18 mouse cellular contexts compared by ENCODE assay signal in the genomic region with DNA sequence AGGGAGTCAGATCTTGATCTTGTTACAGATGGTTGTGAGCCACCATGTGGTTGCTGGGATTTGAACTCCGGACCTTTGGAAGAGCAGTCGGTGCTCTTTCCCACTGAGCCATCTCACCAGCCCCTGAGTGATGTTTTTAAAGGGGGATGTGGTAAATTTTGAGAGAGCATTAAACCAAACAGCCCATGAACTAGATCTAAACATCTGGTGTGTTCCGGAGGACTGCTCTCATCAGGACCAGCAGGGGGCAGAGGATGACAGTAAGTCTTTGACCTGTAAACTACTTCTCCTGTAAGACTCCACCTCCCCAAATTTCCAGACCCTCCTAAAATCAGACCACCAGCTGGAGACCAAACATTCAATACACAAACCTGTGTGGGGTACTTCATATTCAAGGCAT. TPM values are rescaled to one million over a fixed set of nuclear protein-coding genes. Genes with fewer than 3 reads are reported as not detected.
DNase-seq lines count a peak whose midpoint lies in the region; ATAC-seq and TF ChIP-seq lines count a peak whose summit lies in the region.
"Had no signal": no experiment of that assay in that cellular context is flagged by ENCODE, and none has a peak within 500 bp of the region (broad histone marks: within the 10 kb centered on the region; RNA-seq: fewer than 3 reads in every experiment).

No protein-coding gene starts in this region.

- WGBS in forebrain, postnatal 0 days: 80% methylated on average over 3 of the region's 3 CpGs
- WGBS in forebrain, embryonic 13.5 days: 86% methylated on average over 3 of the region's 3 CpGs
- 56% methylated on average over 3 of the region's 3 CpGs for WGBS in liver, embryonic 14.5 days (ENCODE audit: insufficient replicate concordance)
- WGBS in liver, embryonic 11.5 days: 76% methylated on average over 3 of the region's 3 CpGs

- no peak for TF ChIP-seq EP300 in liver, embryonic 14.5 days (IDR thresholded peaks at IDR 0.05; ENCODE audit: low read depth)

- no peaks in the 10 kb centered on the region for H3K9me3 ChIP-seq in forebrain, postnatal 0 days (ENCODE audit: low read length)
- no peaks in the 10 kb centered on the region for H3K9me3 ChIP-seq in forebrain, embryonic 13.5 days (replicated peaks)
- H3K9me3 ChIP-seq in liver, embryonic 14.5 days (ENCODE audit: control insufficient read depth, low read length): no peaks in the 10 kb centered on the region
- no peaks in the 10 kb centered on the region for H3K9me3 ChIP-seq in liver, embryonic 11.5 days (ENCODE audit: control insufficient read depth, low read length)
- H3K9me3 ChIP-seq: embryonic facial prominence, embryonic 10.5 days; forebrain, embryonic 10.5 days; heart, embryonic 15.5 days; hindbrain, embryonic 15.5 days had no signal

- H3K36me3 ChIP-seq in forebrain, postnatal 0 days (ENCODE audit: insufficient read depth): no peaks in the 10 kb centered on the region
- no peaks in the 10 kb centered on the region for H3K36me3 ChIP-seq in forebrain, embryonic 13.5 days (ENCODE audit: poor library complexity, severe bottlenecking)
- H3K36me3 ChIP-seq in liver, embryonic 14.5 days (replicated peaks; ENCODE audit: control insufficient read depth, insufficient read depth, low read depth): no peaks in the 10 kb centered on the region
- H3K36me3 ChIP-seq in liver, embryonic 11.5 days (ENCODE audit: control insufficient read depth, insufficient read depth, low read length): no peaks in the 10 kb centered on the region
- H3K36me3 ChIP-seq: embryonic facial prominence, embryonic 10.5 days; forebrain, embryonic 10.5 days; heart, embryonic 15.5 days; hindbrain, embryonic 15.5 days had no signal

- peak; percentile 23; the same call in 1 of the 2 replicates for TF ChIP-seq CTCF in forebrain, postnatal 0 days (IDR thresholded peaks at IDR 0.05; ENCODE audit: low read depth)
- peak; percentile 44 for TF ChIP-seq CTCF in liver, embryonic 14.5 days (IDR thresholded peaks at IDR 0.05; ENCODE audit: low read depth)

- no peak overlapping the region for H3K4me3 ChIP-seq in forebrain, postnatal 0 days (ENCODE audit: low read depth, low read length)
- no peak overlapping the region for H3K4me3 ChIP-seq in forebrain, embryonic 13.5 days
- H3K4me3 ChIP-seq in liver, embryonic 14.5 days (ENCODE audit: insufficient read depth in 1 of 2, low read depth in 2 of 2, low read length in 2 of 2): no peak overlapping the region
- H3K4me3 ChIP-seq in liver, embryonic 11.5 days (ENCODE audit: low read depth, low read length): no peak overlapping the region
- H3K4me3 ChIP-seq: embryonic facial prominence, embryonic 10.5 days; forebrain, embryonic 10.5 days; heart, embryonic 15.5 days; hindbrain, embryonic 15.5 days had no signal

- H3K9ac ChIP-seq in forebrain, postnatal 0 days: no peak overlapping the region
- no peak overlapping the region for H3K9ac ChIP-seq in forebrain, embryonic 13.5 days
- H3K9ac ChIP-seq in liver, embryonic 14.5 days (replicated peaks): no peak overlapping the region
- H3K9ac ChIP-seq in liver, embryonic 11.5 days (ENCODE audit: low read depth, low read length): no peak overlapping the region
- H3K9ac ChIP-seq: heart, embryonic 15.5 days; hindbrain, embryonic 15.5 days had no signal

- no peak for DNase-seq in forebrain, postnatal 0 days
- no peak for DNase-seq in liver, embryonic 14.5 days (ENCODE audit: low read depth in 3 of 3, low spot score in 3 of 3)
- no peak for DNase-seq in liver, embryonic 11.5 days (ENCODE audit: low spot score)
- peak; percentile 61 for DNase-seq in ZHBTc4 (ENCODE audit: low read depth, low spot score)
- DNase-seq in thymus, postnatal 0 days (ENCODE audit: low spot score): peak; percentile 48
- no peak for DNase-seq in adrenal gland, postnatal 36 days
- no peak for DNase-seq in embryo, embryonic 9.5 days (ENCODE audit: extremely low spot score)
- DNase-seq: adrenal gland, postnatal 25 days; cerebellum, adult 11-12 months; gastrocnemius, postnatal 14 days; lung, adult 2 months; midbrain, embryonic 14.5 days; right cerebral cortex, postnatal 25 days had no signal

- H3K27me3 ChIP-seq in forebrain, postnatal 0 days (ENCODE audit: insufficient read depth, low read length): no peaks in the 10 kb centered on the region
- peaks cover 16% of the 10 kb centered on the region; the same call in 1 of the 2 replicates for H3K27me3 ChIP-seq in forebrain, embryonic 13.5 days
- H3K27me3 ChIP-seq in liver, embryonic 14.5 days (ENCODE audit: control insufficient read depth, insufficient read depth, low read length): no peaks in the 10 kb centered on the region; the same call in 1 of the 2 replicates
- H3K27me3 ChIP-seq in liver, embryonic 11.5 days (replicated peaks; ENCODE audit: control insufficient read depth, insufficient read depth, low read length): no peaks in the 10 kb centered on the region; the same call in 1 of the 2 replicates

- H3K4me1 ChIP-seq in forebrain, postnatal 0 days (ENCODE audit: insufficient read depth): no peaks in the 10 kb centered on the region
- H3K4me1 ChIP-seq in forebrain, embryonic 13.5 days: no peaks in the 10 kb centered on the region
- no peaks in the 10 kb centered on the region for H3K4me1 ChIP-seq in liver, embryonic 14.5 days (replicated peaks; ENCODE audit: control insufficient read depth in 2 of 2, insufficient read depth in 2 of 2, low read length in 1 of 2)
- no peaks in the 10 kb centered on the region; the same call in 1 of the 2 replicates for H3K4me1 ChIP-seq in liver, embryonic 11.5 days (replicated peaks; ENCODE audit: control insufficient read depth, insufficient read depth, low read length)

- no peak for ATAC-seq in forebrain, postnatal 0 days
- no peak for ATAC-seq in forebrain, embryonic 13.5 days
- ATAC-seq in liver, embryonic 14.5 days (ENCODE audit: insufficient read depth): no peak
- no peak for ATAC-seq in liver, embryonic 11.5 days (replicated peaks; ENCODE audit: low FRiP score)

- H3K4me2 ChIP-seq in forebrain, postnatal 0 days (ENCODE audit: low read depth): no peak overlapping the region
- no peak overlapping the region for H3K4me2 ChIP-seq in forebrain, embryonic 13.5 days
- no peak overlapping the region for H3K4me2 ChIP-seq in liver, embryonic 14.5 days (ENCODE audit: low read depth)
- no peak overlapping the region for H3K4me2 ChIP-seq in liver, embryonic 11.5 days
- H3K4me2 ChIP-seq: heart, embryonic 15.5 days; hindbrain, embryonic 15.5 days had no signal

- no peak overlapping the region for H3K27ac ChIP-seq in forebrain, postnatal 0 days (ENCODE audit: low read depth, low read length)
- H3K27ac ChIP-seq in forebrain, embryonic 13.5 days: no peak overlapping the region
- H3K27ac ChIP-seq in liver, embryonic 14.5 days: no peak overlapping the region
- H3K27ac ChIP-seq in liver, embryonic 11.5 days (ENCODE audit: low read depth, low read length): no peak overlapping the region
- H3K27ac ChIP-seq: embryonic facial prominence, embryonic 10.5 days; forebrain, embryonic 10.5 days; heart, embryonic 15.5 days; hindbrain, embryonic 15.5 days had no signal

RNA-seq across cellular contexts. Expression of a gene that starts 45.9 kb away (rescaled TPM):
- 81.3 and 82.9 TPM in 2 replicates for total RNA-seq in forebrain, postnatal 0 days (2014; rRNA removed)
- polyA plus RNA-seq in forebrain, postnatal 0 days (2015; fragmentation: Nextera tagmentation; extraction: Ambion mirVana): 62.1 and 65.1 TPM in 2 replicates
- 60.3 and 62.1 TPM in 2 replicates for polyA plus RNA-seq in forebrain, embryonic 13.5 days (2015; fragmentation: Nextera tagmentation; extraction: Ambion mirVana)
- 12.3 and 13.0 TPM in 2 replicates for polyA plus RNA-seq in liver, embryonic 14.5 days (2012; rRNA removed)
- 10.5 and 12.8 TPM in 2 replicates for polyA plus RNA-seq in liver, embryonic 14.5 days (2014; fragmentation: Nextera tagmentation; extraction: Ambion mirVana)
- polyA plus RNA-seq in liver, embryonic 11.5 days (2014; fragmentation: Nextera tagmentation; extraction: Ambion mirVana): 20.9 and 22.8 TPM in 2 replicates
- polyA plus RNA-seq in thymus, postnatal 0 days (2015; fragmentation: Nextera tagmentation; extraction: Ambion mirVana): 35.9 and 37.7 TPM in 2 replicates
- total RNA-seq in adrenal gland, postnatal 36 days (2021): 100 to 1,000 TPM; 132 to 163 TPM

Comparison
In these comparisons a context has a peak if more than half of its experiments do, and no peak if none do; other contexts are left out.
1. DNase-seq: peak in ZHBTc4 (single experiment) and thymus, postnatal 0 days (single experiment); none in forebrain, postnatal 0 days (single experiment), liver, embryonic 14.5 days (0 of 3), liver, embryonic 11.5 days (single experiment), adrenal gland, postnatal 36 days (0 of 2) and embryo, embryonic 9.5 days (single experiment).